Mouse (Mus musculus) T-helper 17 cell (primary cell): ENCODE measurements around the gene Mycn.

ENCODE experiments used
- in situ Hi-C, 2 experiments: fragments of 300-600 bp; cut with MboI, MseI; formaldehyde crosslinking; loops; 1 replicate in 1 of 2; 2 replicates in 1 of 2; pipeline ENCODE4 v1.15.1; 2025; ENCODE audit warnings: high pct_unique_total_duplicates in 2 of 2

Mycn gene

GRCm38 (mm10) chr12:12941661-12942363 lies at the start of gene Mycn:
Gene Mycn, minus strand, starts transcription at chr12:12941914.
- in situ Hi-C loops, result loop anchor here in 1 of 2 experiments (5.0 to 25.0 kb wide), 4 partner anchors 317 to 1730 kb away; partner anchors contain the start of genes Fam49a and Msgn1

GRCm38 (mm10) chr12:12987376-12987775 lies 45.7 kb upstream of the Mycn start:
- in situ Hi-C loops, result no loop called here

DNA sequence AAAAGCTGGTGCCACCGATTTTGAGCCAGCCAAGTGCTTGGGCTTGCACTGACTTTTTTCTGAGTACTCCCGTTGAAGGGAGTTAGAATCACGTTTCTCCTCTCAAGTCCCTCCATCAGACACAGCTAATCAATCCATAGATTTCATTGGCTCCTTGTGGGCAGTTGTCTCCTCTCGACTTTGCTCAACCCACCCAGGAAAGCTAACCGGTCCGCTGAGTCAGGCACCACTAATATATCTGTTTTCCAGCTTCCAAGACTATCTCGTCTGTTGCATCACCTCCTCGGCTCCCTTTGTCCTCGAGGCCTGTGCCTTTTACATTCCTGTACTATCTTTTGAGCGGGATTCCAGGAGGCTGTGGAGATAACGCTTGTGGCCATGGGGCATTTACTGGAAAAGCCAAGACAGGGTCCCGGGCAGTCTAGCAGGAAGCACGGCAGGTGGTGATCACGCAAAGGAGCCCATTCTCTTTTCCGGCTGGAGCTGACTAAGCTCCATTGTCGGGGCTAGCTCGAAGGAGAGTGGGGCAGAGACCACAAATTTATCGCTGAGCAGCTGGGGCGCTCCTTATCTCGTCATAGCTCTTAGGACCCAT lies 45.0 kb upstream of the Mycn start:
- in situ Hi-C loops, result no loop called here

DNA sequence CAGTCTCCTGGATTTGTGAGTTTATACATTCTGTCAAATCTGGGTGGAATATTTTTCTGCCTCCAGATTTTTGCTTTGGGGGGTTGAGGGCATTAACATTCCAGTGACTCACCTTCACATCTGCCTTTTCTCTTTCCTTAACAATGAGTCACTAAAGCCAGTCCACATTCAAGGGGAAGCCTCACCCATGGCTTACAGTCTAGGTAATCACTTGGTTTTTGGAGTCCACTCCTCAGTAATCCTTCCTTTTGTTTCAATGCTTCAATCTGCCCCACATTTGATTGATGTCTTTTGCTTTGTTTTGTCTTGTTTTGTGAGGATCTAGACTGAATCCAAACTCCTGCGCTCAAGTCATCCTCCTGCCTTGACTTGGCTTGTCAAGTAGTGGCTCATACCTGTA lies 41.3 kb upstream of the Mycn start:
- in situ Hi-C loops, result no loop called here

DNA sequence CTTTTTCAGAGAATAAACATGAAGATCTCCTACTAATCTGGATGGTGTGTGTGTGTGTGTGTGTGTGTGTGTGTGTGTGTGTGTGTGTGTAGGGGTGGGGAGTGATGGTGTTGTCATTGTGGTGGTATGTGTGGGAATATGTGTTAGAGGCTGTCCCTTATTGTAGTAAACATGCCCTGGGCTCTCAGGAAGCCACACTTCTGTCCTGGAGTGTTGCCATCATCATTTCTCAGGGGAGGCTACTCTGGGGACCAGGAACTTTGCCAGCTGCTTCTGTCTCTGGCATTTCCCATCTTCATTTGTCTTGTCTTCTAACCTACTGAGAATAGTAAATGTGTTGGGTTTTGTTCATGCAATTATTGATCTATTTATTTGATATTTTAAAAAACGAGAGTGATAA lies 33.7 kb upstream of the Mycn start:
- in situ Hi-C loops, result loop anchor here in 1 of 2 experiments (10.0 kb wide), 1 partner anchor 1611 kb away; no protein-coding TSS in a partner anchor

DNA sequence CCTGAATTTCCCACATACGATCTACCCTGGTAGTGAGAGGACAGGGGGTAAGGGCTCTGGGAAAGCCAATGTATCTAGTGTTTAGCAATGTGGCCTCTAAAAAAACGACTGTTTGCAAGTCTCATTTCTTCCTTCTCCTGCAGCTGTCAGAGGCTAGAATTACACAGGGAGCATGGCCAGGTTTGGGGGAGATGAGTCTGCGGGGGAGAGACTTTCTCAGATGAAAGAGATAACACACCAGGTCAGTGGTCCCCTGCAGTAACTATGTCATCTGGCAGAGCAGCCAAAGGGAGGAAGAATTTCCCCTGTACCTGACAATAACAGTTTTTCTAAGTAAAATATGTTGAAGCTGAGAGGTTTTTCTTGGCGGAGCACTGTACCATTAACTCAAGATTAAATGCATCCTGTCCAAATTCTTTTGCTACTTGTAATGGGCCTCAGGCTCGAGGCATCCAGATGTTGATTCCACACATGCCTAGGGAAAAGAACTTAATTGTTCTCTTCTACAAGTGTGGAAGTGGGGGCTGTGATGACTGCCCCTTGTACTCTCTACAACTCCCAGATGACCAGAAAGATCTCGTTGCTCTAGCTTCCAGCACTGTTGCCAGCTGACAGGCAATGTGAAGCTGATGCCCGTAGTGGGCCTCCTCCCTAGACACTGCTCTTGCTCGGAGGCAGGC lies 31.2 kb upstream of the Mycn start:
- in situ Hi-C loops, result loop anchor here in 1 of 2 experiments (10.0 kb wide), 1 partner anchor 1608 kb away; no protein-coding TSS in a partner anchor

DNA sequence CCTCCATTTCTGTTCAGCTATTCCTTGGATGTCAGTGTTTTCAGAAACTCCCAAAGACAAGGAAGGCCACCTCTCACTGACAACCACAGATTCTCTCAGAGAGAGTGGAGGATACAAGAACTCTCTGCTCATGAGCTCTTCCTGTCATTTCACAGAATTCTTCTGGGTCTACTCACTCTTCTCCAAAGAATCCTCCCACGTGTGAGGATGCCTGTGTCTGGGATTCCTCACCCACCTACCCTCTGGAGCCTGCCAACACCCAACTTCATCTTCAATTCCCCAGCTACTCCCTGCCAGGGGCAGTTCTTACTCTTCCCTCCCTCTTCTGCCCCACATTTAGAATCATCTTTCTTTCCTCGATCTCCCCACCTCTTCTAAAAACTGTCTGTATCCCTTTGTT lies 26.2 kb upstream of the Mycn start:
- in situ Hi-C loops, result no loop called here

DNA sequence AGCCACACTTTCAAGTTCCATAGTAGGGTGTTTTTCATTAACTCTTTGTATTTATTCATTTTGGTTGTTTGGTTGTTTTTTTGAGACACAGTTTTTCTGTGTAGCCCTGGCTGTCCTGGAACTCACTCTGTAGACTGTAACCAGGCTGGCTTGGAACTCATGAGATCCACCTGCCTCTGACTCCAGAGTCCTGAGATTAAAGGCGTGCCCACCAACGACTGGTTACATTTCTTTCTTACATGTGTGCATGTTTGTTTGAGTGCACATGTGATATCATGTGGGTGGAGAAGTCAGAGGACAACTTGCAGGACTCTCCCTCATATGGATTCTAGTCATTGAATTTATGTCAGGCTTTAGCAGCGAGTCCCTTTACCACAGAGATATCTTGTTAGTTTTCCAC lies 23.1 kb upstream of the Mycn start:
- in situ Hi-C loops, result no loop called here

DNA sequence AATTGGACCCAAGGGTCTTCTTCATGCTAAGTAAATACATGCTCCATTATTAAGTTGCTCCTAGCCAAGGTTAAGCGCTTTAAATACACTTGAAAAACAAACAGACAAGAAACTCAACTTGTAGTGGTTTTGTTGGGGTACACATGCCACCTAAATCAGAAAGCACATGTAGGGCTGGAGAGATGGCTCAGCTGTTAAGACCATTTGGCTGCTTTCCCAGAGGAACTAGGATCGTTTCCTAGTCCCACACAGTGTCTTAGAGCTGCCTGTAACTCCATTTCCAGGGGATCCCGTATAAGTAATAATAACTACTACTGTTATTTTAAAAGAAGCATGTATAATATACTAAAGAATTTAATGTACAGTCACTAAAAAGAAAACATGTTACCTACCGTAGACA lies 5.9 kb upstream of the Mycn start:
- in situ Hi-C loops, result loop anchor here in 1 of 2 experiments (10.0 to 25.0 kb wide), 3 partner anchors 323 to 1735 kb away; partner anchors contain the start of genes Fam49a and Msgn1

GRCm38 (mm10) chr12:12943288-12943687 lies 1.6 kb upstream of the Mycn start:
- in situ Hi-C loops, result loop anchor here in 1 of 2 experiments (5.0 to 25.0 kb wide), 4 partner anchors 318 to 1731 kb away; partner anchors contain the start of genes Fam49a and Msgn1

GRCm38 (mm10) chr12:12942364-12943050 lies 793 bp upstream of the Mycn start:
- in situ Hi-C loops, result loop anchor here in 1 of 2 experiments (5.0 to 25.0 kb wide), 4 partner anchors 318 to 1730 kb away; partner anchors contain the start of genes Fam49a and Msgn1

GRCm38 (mm10) chr12:12941129-12941504 lies 597 bp downstream of the Mycn start:
- in situ Hi-C loops, result loop anchor here in 1 of 2 experiments (5.0 to 25.0 kb wide), 4 partner anchors 316 to 1729 kb away; partner anchors contain the start of genes Fam49a and Msgn1

GRCm38 (mm10) chr12:12940466-12941128 lies 1.1 kb downstream of the Mycn start:
- in situ Hi-C loops, result loop anchor here in 1 of 2 experiments (5.0 to 25.0 kb wide), 4 partner anchors 316 to 1728 kb away; partner anchors contain the start of genes Fam49a and Msgn1

DNA sequence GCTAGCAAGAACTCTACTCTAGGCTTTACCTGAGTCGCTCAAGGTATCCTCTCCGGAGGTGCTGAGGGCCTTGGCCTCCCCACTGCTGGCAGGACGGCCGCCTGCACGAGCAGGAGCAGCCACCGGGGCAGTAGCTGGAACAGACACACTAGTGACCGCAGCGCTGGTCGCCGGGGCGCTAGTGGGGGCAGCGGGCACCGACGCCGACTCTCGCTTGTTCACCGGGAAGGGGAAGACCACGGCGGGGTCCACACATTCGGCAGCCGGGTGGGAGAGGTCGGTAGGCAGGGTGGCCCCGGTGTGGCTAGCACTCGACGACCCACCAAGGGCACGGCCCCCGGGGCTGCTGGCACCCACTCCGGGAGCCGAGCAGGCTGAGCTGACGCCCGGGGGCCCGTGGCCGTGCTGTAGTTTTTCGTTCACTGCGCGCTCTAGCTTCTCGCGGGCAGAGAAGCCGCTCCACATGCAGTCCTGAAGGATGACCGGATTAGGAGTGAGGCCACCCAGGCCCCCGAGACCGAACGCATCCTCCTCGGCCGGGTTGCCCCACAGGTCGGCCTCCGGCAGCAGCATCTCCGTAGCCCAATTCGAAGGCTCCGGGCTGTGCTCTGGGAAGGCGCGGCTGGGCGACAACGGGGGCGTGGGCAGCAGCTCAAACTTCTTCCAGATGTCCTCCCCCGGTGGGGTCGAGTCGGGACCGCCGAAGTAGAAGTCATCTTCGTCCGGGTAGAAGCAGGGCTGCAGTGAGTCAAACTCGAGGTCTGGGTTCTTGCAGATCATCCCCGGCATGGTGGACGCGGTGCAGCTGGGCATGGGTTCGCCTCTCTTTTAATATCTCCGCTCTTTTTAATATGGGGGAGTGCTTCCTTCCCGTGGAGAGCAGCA lies 1.9 kb downstream of the Mycn start:
- in situ Hi-C loops, result loop anchor here (5.0 to 25.0 kb wide), 4 partner anchors 315 to 1728 kb away; partner anchors contain the start of genes Fam49a (in 1 of the 2) and Msgn1 (in 1 of the 2)

DNA sequence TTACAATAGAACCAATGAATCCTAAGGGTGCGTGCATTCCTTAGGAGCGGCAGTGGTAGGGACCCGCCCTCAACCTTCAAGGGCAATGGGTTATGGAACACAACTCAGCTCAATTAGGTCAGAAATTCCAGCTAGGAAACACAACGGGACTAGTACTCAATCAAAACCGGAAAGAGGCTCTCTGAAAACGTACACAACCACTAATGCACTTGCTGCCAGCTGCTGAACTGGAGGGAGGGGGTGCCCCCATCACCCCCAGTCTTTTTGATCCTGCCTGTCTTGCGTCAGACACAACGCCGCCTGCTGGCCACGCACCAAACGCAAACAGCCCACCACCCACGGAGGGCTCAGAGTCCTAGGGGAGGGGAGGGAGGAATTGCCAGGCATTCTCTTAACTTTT lies 2.9 kb downstream of the Mycn start:
- in situ Hi-C loops, result loop anchor here (5.0 to 25.0 kb wide), 2 partner anchors 517 to 1727 kb away; partner anchors contain the start of gene Msgn1 (in 1 of the 2)

DNA sequence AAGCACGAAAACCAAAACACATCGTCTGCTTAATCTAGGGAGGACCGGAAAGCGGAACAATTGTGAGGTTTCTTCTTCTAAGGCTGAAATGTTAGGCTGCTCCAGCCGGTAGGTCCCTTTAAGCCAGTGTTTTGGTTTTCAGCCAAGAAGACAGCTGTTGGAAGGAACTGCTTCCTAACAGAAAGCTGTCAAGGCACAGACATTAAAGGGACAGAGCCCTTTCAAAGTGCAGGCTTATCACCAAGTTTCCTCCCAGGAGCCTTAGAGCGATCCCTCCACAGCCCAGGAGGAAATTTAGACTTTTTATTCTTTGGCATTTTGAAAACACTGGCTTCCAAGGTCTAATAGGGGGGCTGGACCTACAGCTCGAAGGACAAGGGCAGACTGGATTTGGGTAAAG lies 3.4 kb downstream of the Mycn start:
- in situ Hi-C loops, result loop anchor here (5.0 to 25.0 kb wide), 2 partner anchors 516 to 1726 kb away; partner anchors contain the start of gene Msgn1 (in 1 of the 2)

GRCm38 (mm10) chr12:12937746-12938145 lies 4.0 kb downstream of the Mycn start:
- in situ Hi-C loops, result loop anchor here (5.0 to 25.0 kb wide), 2 partner anchors 515 to 1725 kb away; partner anchors contain the start of gene Msgn1 (in 1 of the 2)

GRCm38 (mm10) chr12:12937088-12937487 lies 4.6 kb downstream of the Mycn start:
- in situ Hi-C loops, result loop anchor here (5.0 to 25.0 kb wide), 2 partner anchors 515 to 1725 kb away; partner anchors contain the start of gene Msgn1 (in 1 of the 2)

- in situ Hi-C loops, result loop anchor here in 1 of 2 experiments (5.0 to 25.0 kb wide), 2 partner anchors 765 to 1720 kb away; partner anchors contain the start of gene Msgn1
Observed at GRCm38 (mm10) chr12:12932238-12932637, 9.5 kb downstream of the Mycn start.
